Mouse (Mus musculus): ENCODE results near the gene Nr1d1.

DNA sequence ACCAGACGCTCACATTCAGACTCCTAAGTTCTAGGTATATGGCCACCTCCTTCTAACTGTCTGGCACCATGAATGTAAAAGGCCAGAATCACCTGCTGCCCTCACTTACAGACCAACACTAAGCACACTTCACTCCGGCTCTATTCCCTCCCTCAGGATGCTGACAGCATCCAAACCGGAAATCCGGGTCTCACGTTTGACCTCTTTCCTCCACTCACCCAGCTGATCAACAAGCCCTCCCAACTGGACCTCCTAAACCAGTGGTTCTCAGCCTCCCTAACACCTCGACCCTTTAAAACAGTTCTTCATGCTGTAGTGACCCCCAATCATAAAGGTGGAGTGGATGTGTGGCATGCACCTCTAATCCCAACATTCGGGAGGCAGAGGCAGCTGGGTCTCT lies 52.0 kb downstream of the Nr1d1 start:
- TF ChIP-seq CTCF (IDR thresholded peaks at IDR 0.05; ENCODE audit: low read depth, low read length) = no peak
- no peak for TF ChIP-seq TAL1 (conservative IDR thresholded peaks at IDR 0.05; ENCODE audit: low read depth, low read length)
- TF ChIP-seq GATA1 (IDR thresholded peaks at IDR 0.05; ENCODE audit: borderline replicate concordance, low read length) = no peak
- TF ChIP-seq POLR2AphosphoS5 (IDR thresholded peaks at IDR 0.05; ENCODE audit: insufficient replicate concordance, low read depth, low read length) = no peak
- TF ChIP-seq GATA2 (IDR thresholded peaks at IDR 0.05; ENCODE audit: borderline replicate concordance, low read depth, low read length) = no peak
